Mouse (Mus musculus) small intestine, adult 2 months (tissue): ENCODE data around the gene Baiap2. TPM values are rescaled to one million over a fixed set of nuclear protein-coding genes. Genes with fewer than 3 reads are reported as not detected.

Experiments
- H3K27ac ChIP-seq: fragments of 200-500 bp; 2 replicates; pipeline ENCODE4 v1.5.1; 2012; ENCODE audit warnings: low read depth, low read length, control low read depth, inconsistent platforms; ENCODE audit not compliant: insufficient read depth
- H3K27me3 ChIP-seq: fragments of 200-500 bp; 2 replicates; pipeline ENCODE4 v1.6.1; 2012; ENCODE audit warnings: mild to moderate bottlenecking, moderate library complexity, low read length, inconsistent platforms; ENCODE audit not compliant: control insufficient read depth, insufficient read depth
- H3K36me3 ChIP-seq: fragments of 200-500 bp; 2 replicates; pipeline ENCODE4 v1.6.1; 2012; ENCODE audit warnings: mild to moderate bottlenecking, low read length, control low read depth, inconsistent platforms; ENCODE audit not compliant: control insufficient read depth, insufficient read depth
- H3K4me1 ChIP-seq: fragments of 200-500 bp; 2 replicates; pipeline ENCODE4 v1.6.1; 2012; ENCODE audit warnings: low read length, inconsistent platforms, mixed read lengths; ENCODE audit not compliant: control insufficient read depth, insufficient read depth, insufficient read length
- H3K4me3 ChIP-seq: fragments of 200-500 bp; 2 replicates; pipeline ENCODE4 v1.5.1; 2012; ENCODE audit warnings: low read depth, mild to moderate bottlenecking, control low read depth, inconsistent platforms, low read length, moderate library complexity
- CTCF ChIP-seq: fragments of 200-500 bp; IDR thresholded peaks from 2 replicates; pipeline ENCODE4 v1.5.1; 2012; ENCODE audit warnings: low read depth, mild to moderate bottlenecking, control low read depth, inconsistent platforms, low read length, moderate library complexity, mixed read lengths; ENCODE audit not compliant: insufficient replicate concordance, insufficient read length; ENCODE audit errors: extremely low read depth
- POLR2A ChIP-seq: fragments of 200-500 bp; IDR thresholded peaks from 2 replicates; pipeline ENCODE4 v1.6.1; 2012; ENCODE audit warnings: low read depth, mild to moderate bottlenecking, control low read depth, inconsistent platforms, low read length, moderate library complexity
- WGBS: fragments of 180-500 bp; shearing (Covaris S2); methylation state at CpG from one replicate; pipeline ENCODE4 v1.1.7; 2018; 5-methylcytosine and 5-hydroxymethylcytosine counted together
- polyA plus RNA-seq: library from polyadenylated mRNA; depleted of rRNA; stranded (reverse); fragments of >200 nt; gene quantifications from 2 replicates; pipeline ENCODE4 v1.2.3, GENCODE M21; 2012

Gene Baiap2
- polyA plus RNA-seq, 1 experiment = 10.7 TPM

GRCm38 (mm10) chr11:119939711-119940106, 2.9 kb upstream of the Baiap2 start:
- WGBS = 79% methylated on average over 4 of the region's 4 CpGs
- Histone ChIP-seq H3K4me1 (peaks cover 18% of the 10 kb centered on the region), H3K27ac (no peak overlapping the region), H3K27me3 (no peaks in the 10 kb centered on the region), H3K4me3 (no peak overlapping the region), H3K36me3 (no peaks in the 10 kb centered on the region)
- TF ChIP-seq POLR2A = no peak
- TF ChIP-seq CTCF = no peak

- H3K36me3 ChIP-seq = no peaks in the 10 kb centered on the region
- TF ChIP-seq POLR2A (no peak), CTCF (no peak)
- H3K27me3 ChIP-seq = no peaks in the 10 kb centered on the region
- H3K4me3 ChIP-seq = no peak overlapping the region
- 94% methylated on average over 11 of the region's 11 CpGs for WGBS
- H3K27ac ChIP-seq = no peak overlapping the region
- peaks cover 22% of the 10 kb centered on the region for H3K4me1 ChIP-seq
Observed at GRCm38 (mm10) chr11:119940142-119940541, 2.4 kb upstream of the Baiap2 start.

- Histone ChIP-seq H3K36me3 (no peaks in the 10 kb centered on the region), H3K27ac (no peak overlapping the region), H3K27me3 (no peaks in the 10 kb centered on the region), H3K4me1 (peaks cover 29% of the 10 kb centered on the region), H3K4me3 (peak overlapping the region; percentile 77)
- WGBS = 13% methylated on average over 8 of the region's 8 CpGs
- TF ChIP-seq CTCF (no peak), POLR2A (no peak)
Observed at GRCm38 (mm10) chr11:119941794-119942193, 769 bp upstream of the Baiap2 start.

GRCm38 (mm10) chr11:119942201-119942726, 299 bp upstream of the Baiap2 start:
- WGBS = 1% methylated on average over 43 of the region's 43 CpGs
- Histone ChIP-seq H3K4me1 (peaks cover 29% of the 10 kb centered on the region), H3K4me3 (peak overlapping the region; percentile 77), H3K27me3 (no peaks in the 10 kb centered on the region), H3K36me3 (no peaks in the 10 kb centered on the region), H3K27ac (no peak overlapping the region)
- TF ChIP-seq POLR2A (no peak), CTCF (no peak)

GRCm38 (mm10) chr11:119943428-119943988, 945 bp downstream of the Baiap2 start:
- no peak for TF ChIP-seq CTCF
- TF ChIP-seq POLR2A = no peak
- Histone ChIP-seq H3K36me3 (no peaks in the 10 kb centered on the region), H3K27me3 (no peaks in the 10 kb centered on the region), H3K27ac (no peak overlapping the region), H3K4me1 (peaks cover 24% of the 10 kb centered on the region), H3K4me3 (peak overlapping the region; percentile 65)
- 9% methylated on average over 32 of the region's 32 CpGs for WGBS

GRCm38 (mm10) chr11:119945343-119945742, 2.8 kb downstream of the Baiap2 start:
- no peak for TF ChIP-seq CTCF
- no peak for TF ChIP-seq POLR2A
- H3K27me3 ChIP-seq = no peaks in the 10 kb centered on the region
- H3K4me3 ChIP-seq = no peak overlapping the region
- 22% methylated on average over 7 of the region's 7 CpGs for WGBS
- peaks cover 16% of the 10 kb centered on the region for H3K4me1 ChIP-seq
- no peak overlapping the region for H3K27ac ChIP-seq
- H3K36me3 ChIP-seq = no peaks in the 10 kb centered on the region

GRCm38 (mm10) chr11:119947426-119947825, 4.9 kb downstream of the Baiap2 start:
- Histone ChIP-seq H3K27me3 (no peaks in the 10 kb centered on the region), H3K36me3 (no peaks in the 10 kb centered on the region), H3K4me3 (no peak overlapping the region), H3K4me1 (peaks cover 18% of the 10 kb centered on the region), H3K27ac (no peak overlapping the region)
- no peak for TF ChIP-seq CTCF
- no peak for TF ChIP-seq POLR2A
- WGBS = 100% methylated on average over 1 of the region's 1 CpGs

- Histone ChIP-seq H3K4me1 (peaks cover 22% of the 10 kb centered on the region), H3K27ac (no peak overlapping the region)
Observed at GRCm38 (mm10) chr11:119947897-119948296, 5.3 kb downstream of the Baiap2 start.

More at GRCm38 (mm10) chr11:119947897-119948296, 5.3 kb downstream of the Baiap2 start:
- no peaks in the 10 kb centered on the region for H3K36me3 ChIP-seq
- no peak overlapping the region for H3K4me3 ChIP-seq
- TF ChIP-seq CTCF (no peak), POLR2A (no peak)
- no peaks in the 10 kb centered on the region for H3K27me3 ChIP-seq
- 57% methylated on average over 2 of the region's 2 CpGs for WGBS
